Mouse (Mus musculus): ENCODE measurements at regions not wholly inside any gene's neighbourhood (a gene's known extent, or its start where the extent isn't known, plus 50 kb on each side); places are given as distances from the start of the nearest gene placed in this dataset.

GRCm38 (mm10) chr10:26491351-26491750 lies 115.6 kb upstream of the L3mbtl3 start:
- no peak for TF ChIP-seq POLR2A (IDR thresholded peaks at IDR 0.05; ENCODE audit: low read depth, low read length)
- TF ChIP-seq CTCF (IDR thresholded peaks at IDR 0.05; ENCODE audit: borderline replicate concordance, insufficient read depth, low read length): no peak
